Mouse (Mus musculus) ES-E14 (cell line): Measurements from ENCODE around the gene a.

Experiments
- CHD2 ChIP-seq: IDR thresholded peaks from 2 replicates; pipeline ENCODE4 v1.6.1; 2014; ENCODE audit warnings: mild to moderate bottlenecking, low read depth, low read length, inconsistent platforms
- HCFC1 ChIP-seq: IDR thresholded peaks from 2 replicates; pipeline ENCODE4 v1.6.1; 2012; ENCODE audit warnings: low read length, inconsistent platforms, borderline replicate concordance; ENCODE audit not compliant: insufficient read depth
- ZC3H11A ChIP-seq: IDR thresholded peaks from 2 replicates; pipeline ENCODE4 v1.6.1; 2012; ENCODE audit warnings: low read depth, mild to moderate bottlenecking, inconsistent platforms, low read length, borderline replicate concordance
- ZNF384 ChIP-seq: IDR thresholded peaks from 2 replicates; pipeline ENCODE4 v1.6.1; 2012; ENCODE audit warnings: low read depth, low read length, inconsistent platforms

DNA sequence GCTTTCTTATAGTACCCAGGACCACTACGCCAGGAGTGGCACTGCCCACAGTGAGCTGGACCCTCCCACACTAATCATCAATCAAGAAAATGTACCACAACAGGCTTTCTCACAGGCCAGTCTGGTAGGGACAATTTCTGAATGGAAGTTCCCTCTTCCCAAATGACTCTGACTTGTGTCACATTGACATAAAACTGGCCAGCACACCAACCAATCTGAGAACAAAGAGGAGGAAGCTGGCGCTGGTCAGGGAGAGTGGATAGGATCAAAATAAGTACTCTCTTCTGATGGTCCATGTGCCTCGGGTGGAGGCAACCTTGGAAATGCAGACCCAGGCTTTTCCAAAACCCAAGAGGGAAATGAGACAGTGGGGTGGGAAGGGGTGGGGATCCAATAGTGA, 253.3 kb downstream of the a start:
- TF ChIP-seq CHD2: no peak
- no peak for TF ChIP-seq ZNF384
- TF ChIP-seq HCFC1: no peak
- TF ChIP-seq ZC3H11A: no peak
